ENCODE assay signal across 24 mouse cellular contexts in genomic region chrX:57012891-57013290, GRCm38 (mm10). TPM values are rescaled to one million over a fixed set of nuclear protein-coding genes. Genes with fewer than 3 reads are reported as not detected.
"Had no signal": no experiment of that assay in that cellular context is flagged by ENCODE, and none has a peak within 500 bp of the region (broad histone marks: within the 10 kb centered on the region; RNA-seq: fewer than 3 reads in every experiment).

No protein-coding gene starts in this region.

- H3K27ac ChIP-seq: midbrain, embryonic 10.5 days; midbrain, embryonic 12.5 days; neural tube, embryonic 13.5 days; neural tube, embryonic 15.5 days had no signal

- H3K27me3 ChIP-seq: midbrain, embryonic 12.5 days; neural tube, embryonic 13.5 days; neural tube, embryonic 15.5 days had no signal

- H3K4me3 ChIP-seq: midbrain, embryonic 10.5 days; midbrain, embryonic 12.5 days; myocyte; neural tube, embryonic 13.5 days; neural tube, embryonic 15.5 days had no signal

- H3K9ac ChIP-seq: lung, embryonic 14.5 days; midbrain, embryonic 12.5 days; neural tube, embryonic 13.5 days; neural tube, embryonic 15.5 days had no signal

- H3K4me1 ChIP-seq: midbrain, embryonic 10.5 days; midbrain, embryonic 12.5 days; neural tube, embryonic 13.5 days; neural tube, embryonic 15.5 days had no signal

- H3K36me3 ChIP-seq: midbrain, embryonic 10.5 days; midbrain, embryonic 12.5 days; neural tube, embryonic 13.5 days; neural tube, embryonic 15.5 days had no signal

- H3K9me3 ChIP-seq: midbrain, embryonic 10.5 days; midbrain, embryonic 12.5 days; neural tube, embryonic 13.5 days; neural tube, embryonic 15.5 days had no signal

- H3K4me2 ChIP-seq: lung, embryonic 14.5 days; midbrain, embryonic 12.5 days; neural tube, embryonic 13.5 days; neural tube, embryonic 15.5 days had no signal

- DNase-seq: lung, embryonic 14.5 days; lung, postnatal 10 days; lung, postnatal 4 days; midbrain, embryonic 14.5 days; retina, postnatal 1 day; right cerebral cortex, adult 18-20 months; right cerebral cortex, postnatal 25 days; right cerebral cortex, postnatal 4 days; spleen, adult 18-20 months; thymus, adult 18-20 months; thymus, postnatal 14 days; thymus, postnatal 36 days had no signal

- ATAC-seq: midbrain, embryonic 16.5 days had no signal

RNA-seq across cellular contexts. Expression of gene Brs3, which starts 30.0 kb away (rescaled TPM):
- polyA plus RNA-seq: lung, embryonic 14.5 days; lung, embryonic 16.5 days; midbrain, embryonic 10.5 days; midbrain, embryonic 12.5 days; midbrain, embryonic 14.5 days; myocyte; neural tube, embryonic 11.5 days; neural tube, embryonic 13.5 days; small intestine, adult 2 months; stomach, embryonic 14.5 days; stomach, embryonic 16.5 days; thymus, postnatal 0 days had no signal
